Mouse (Mus musculus): ENCODE data around the gene Cyp2c37.
"Not testable (repeated sequence)": the region's sequence is repeated elsewhere in the genome, so short reads cannot be mapped to it uniquely, and the experiment has no call there.

The Cyp2c37 gene

GRCm38 (mm10) chr19:39992140-39992539, at the start of gene Cyp2c37:
Gene Cyp2c37, plus strand, starts transcription at chr19:39992424.
- DNase-seq (ENCODE audit: low read depth), result not testable (repeated sequence)

- not testable (repeated sequence) for DNase-seq (ENCODE audit: low read depth)
Observed at GRCm38 (mm10) chr19:39960861-39961260, 31.4 kb upstream of the Cyp2c37 start.

- not testable (repeated sequence) for DNase-seq (ENCODE audit: low read depth)
Observed at GRCm38 (mm10) chr19:39971096-39971495, 21.1 kb upstream of the Cyp2c37 start.

GRCm38 (mm10) chr19:39989471-39989870, 2.8 kb upstream of the Cyp2c37 start:
- no peak for DNase-seq (ENCODE audit: low read depth)

All from NIH3T3 (cell line).